8 mouse cellular contexts compared by ENCODE assay signal in genomic region chr9:18292443-18292922, GRCm38 (mm10). TPM values are rescaled to one million over a fixed set of nuclear protein-coding genes. Genes with fewer than 3 reads are reported as not detected.
DNase-seq lines count a peak whose midpoint lies in the region; ATAC-seq and TF ChIP-seq lines count a peak whose summit lies in the region.

No protein-coding gene starts in this region.

- dilution Hi-C loops in CH12.LX (cut with MboI; ENCODE audit: extremely low pct_ligation_motif_present, extremely low pct_unique_long_range_greater_than_20kb, low sequenced_read_pairs): no loop called here

- peaks cover 0 to 20% of the 10 kb centered on the region in 2 experiments for H3K36me3 ChIP-seq in CH12.LX (replicated peaks in 1 of 2; ENCODE audit: control insufficient read depth in 1 of 2, insufficient read depth in 1 of 2, low read length in 1 of 2)
- H3K36me3 ChIP-seq in forebrain, embryonic 13.5 days (ENCODE audit: poor library complexity, severe bottlenecking): peaks cover 4% of the 10 kb centered on the region; the same call in 1 of the 2 replicates
- H3K36me3 ChIP-seq in liver, embryonic 13.5 days: peaks cover 4% of the 10 kb centered on the region; the same call in 1 of the 2 replicates

- TF ChIP-seq POLR2A in CH12.LX (IDR thresholded peaks at IDR 0.05; ENCODE audit: low read depth, low read length): no peak

- TF ChIP-seq RAD21 in CH12.LX (IDR thresholded peaks at IDR 0.05; ENCODE audit: low read depth, low read length): no peak

- 1% methylated on average over 24 of the region's 24 CpGs for WGBS in forebrain, embryonic 13.5 days
- WGBS in liver, embryonic 13.5 days (ENCODE audit: insufficient replicate concordance): under 1% methylated on average over 24 of the region's 24 CpGs

- peak; percentile 66 for ATAC-seq in forebrain, embryonic 13.5 days
- peak; percentile 49 for ATAC-seq in liver, embryonic 13.5 days (ENCODE audit: low read depth)

- H3K27ac ChIP-seq in CH12.LX (ENCODE audit: insufficient read depth, low read depth): peak overlapping the region; percentile 45
- peak overlapping the region; percentile 83 for H3K27ac ChIP-seq in forebrain, embryonic 13.5 days
- peak overlapping the region; percentile 89 for H3K27ac ChIP-seq in liver, embryonic 13.5 days

- H3K9ac ChIP-seq in CH12.LX (ENCODE audit: insufficient read depth, low read depth): peak overlapping the region; percentile 75
- H3K9ac ChIP-seq in forebrain, embryonic 13.5 days: peak overlapping the region; percentile 96
- H3K9ac ChIP-seq in liver, embryonic 13.5 days: peak overlapping the region; percentile 93

- peak overlapping the region; percentile 71 to 96 (median 93) for H3K4me3 ChIP-seq in CH12.LX (replicated peaks in 1 of 3; ENCODE audit: low read depth in 2 of 3, low read length in 2 of 3, poor library complexity in 1 of 3)
- H3K4me3 ChIP-seq in forebrain, embryonic 13.5 days: peak overlapping the region; percentile 94
- H3K4me3 ChIP-seq in liver, embryonic 13.5 days (replicated peaks): peak overlapping the region; percentile 91

- no peak for TF ChIP-seq EP300 in CH12.LX (IDR thresholded peaks at IDR 0.05; ENCODE audit: low read length)

- no peaks in the 10 kb centered on the region for H3K27me3 ChIP-seq in CH12.LX (replicated peaks)
- H3K27me3 ChIP-seq in forebrain, embryonic 13.5 days: no peaks in the 10 kb centered on the region
- no peaks in the 10 kb centered on the region for H3K27me3 ChIP-seq in liver, embryonic 13.5 days

- H3K4me2 ChIP-seq in CH12.LX (ENCODE audit: insufficient read depth, low read depth, poor library complexity, severe bottlenecking): peak overlapping the region; percentile 93; the same call in 1 of the 2 replicates
- H3K4me2 ChIP-seq in forebrain, embryonic 13.5 days: peak overlapping the region; percentile 92
- H3K4me2 ChIP-seq in liver, embryonic 13.5 days: peak overlapping the region; percentile 77

- peak; percentile 29 for DNase-seq in embryo, embryonic 10 days (ENCODE audit: low spot score)
- DNase-seq in embryo, embryonic 9.5 days (ENCODE audit: extremely low spot score): no peak
- peak; percentile 21 for DNase-seq in CH12.LX (ENCODE audit: extremely low read depth)
- DNase-seq in liver, embryonic 13.5 days: no peak
- no peak for DNase-seq in adrenal gland, postnatal 36 days
- DNase-seq in cerebellum, adult 11-12 months: no peak
- no peak for DNase-seq in adrenal gland, postnatal 14 days

- peaks cover 30% of the 10 kb centered on the region for H3K79me2 ChIP-seq in CH12.LX (replicated peaks; ENCODE audit: control insufficient read depth, extremely low read depth, insufficient read depth, poor library complexity, severe bottlenecking)

- in situ Hi-C loops in CH12.LX (cut with MboI; ENCODE audit: low pct_ligation_motif_present, low pct_unique_long_range_greater_than_20kb, low sequenced_read_pairs): no loop called here

- H3K4me1 ChIP-seq in CH12.LX (ENCODE audit: control insufficient read depth in 1 of 2, insufficient read depth in 2 of 2): peaks cover 3 to 16% of the 10 kb centered on the region in 2 experiments
- H3K4me1 ChIP-seq in forebrain, embryonic 13.5 days: peaks cover 17% of the 10 kb centered on the region
- peaks cover 10% of the 10 kb centered on the region for H3K4me1 ChIP-seq in liver, embryonic 13.5 days (replicated peaks)

- H3K9me3 ChIP-seq in CH12.LX (replicated peaks; ENCODE audit: low read length): no peaks in the 10 kb centered on the region
- no peaks in the 10 kb centered on the region for H3K9me3 ChIP-seq in forebrain, embryonic 13.5 days (replicated peaks)
- H3K9me3 ChIP-seq in liver, embryonic 13.5 days (replicated peaks): no peaks in the 10 kb centered on the region

- TF ChIP-seq CTCF in CH12.LX (conservative IDR thresholded peaks at IDR 0.05 in 1 of 2, IDR thresholded peaks at IDR 0.05 in 1 of 2; ENCODE audit: low read depth in 2 of 2, low read length in 2 of 2): no peak

TF ChIP-seq in CH12.LX, 34 proteins besides CTCF, POLR2A, EP300 and RAD21:
- 0 out of 2 replicates have a peak, but pooled peaks have one; percentile 22 for TF ChIP-seq UBTF (IDR thresholded peaks at IDR 0.05; ENCODE audit: low read depth, low read length)
- no peak for TF ChIP-seq POLR2AphosphoS2 (IDR thresholded peaks at IDR 0.05; ENCODE audit: low read depth, low read length)
- TF ChIP-seq JUND (conservative IDR thresholded peaks at IDR 0.05; ENCODE audit: low read depth, low read length): no peak
- TF ChIP-seq HCFC1 (IDR thresholded peaks at IDR 0.05; ENCODE audit: low read depth, low read length): no peak
- no peak for TF ChIP-seq MEF2A (IDR thresholded peaks at IDR 0.05; ENCODE audit: borderline replicate concordance, low read depth, low read length)
- no peak for TF ChIP-seq SMC3 (IDR thresholded peaks at IDR 0.05; ENCODE audit: low read depth, low read length)
- TF ChIP-seq SIN3A (IDR thresholded peaks at IDR 0.05; ENCODE audit: low read length): peak; percentile 51
- no peak for TF ChIP-seq IRF4 (IDR thresholded peaks at IDR 0.05; ENCODE audit: low read depth, low read length)
- TF ChIP-seq JUN (IDR thresholded peaks at IDR 0.05; ENCODE audit: insufficient read depth, low read depth, low read length): no peak

RNA-seq across cellular contexts. Expression of gene Chordc1, which starts 0.6 kb away (rescaled TPM):
- total RNA-seq in CH12.LX (2012; rRNA removed): 95.1 and 129 TPM in 2 replicates
- 59.3 and 85.6 TPM in 2 replicates for total RNA-seq in CH12.LX (2014; rRNA removed)
- 124 and 160 TPM in 2 replicates for polyA plus RNA-seq in CH12.LX (2012; ENCODE audit: insufficient read length, low read depth)
- polyA plus RNA-seq in forebrain, embryonic 13.5 days (2015; fragmentation: Nextera tagmentation; extraction: Ambion mirVana): 114 and 126 TPM in 2 replicates
- 62.1 and 71.2 TPM in 2 replicates for polyA plus RNA-seq in liver, embryonic 13.5 days (2015; fragmentation: Nextera tagmentation; extraction: Ambion mirVana)
- 100 to 1,000 TPM in 1 of 2 experiments, 10 to 100 TPM in 1; 71.3 to 116 TPM for total RNA-seq in adrenal gland, postnatal 36 days (2021)
- total RNA-seq in adrenal gland, postnatal 14 days (2021): 61.8 and 77.4 TPM in 2 replicates

Comparison
In these comparisons a context has a peak if more than half of its experiments do, and no peak if none do; other contexts are left out.
1. DNase-seq: peak in embryo, embryonic 10 days (single experiment) and CH12.LX (single experiment); none in embryo, embryonic 9.5 days (single experiment), liver, embryonic 13.5 days (single experiment), adrenal gland, postnatal 36 days (0 of 2), cerebellum, adult 11-12 months (single experiment) and adrenal gland, postnatal 14 days (single experiment).
2. Peak in every context shown above with its lines, with median percentiles within 50 percentile points of each other: H3K27ac ChIP-seq, H3K4me2 ChIP-seq, H3K4me3 ChIP-seq and H3K9ac ChIP-seq.